In the genomic region with DNA sequence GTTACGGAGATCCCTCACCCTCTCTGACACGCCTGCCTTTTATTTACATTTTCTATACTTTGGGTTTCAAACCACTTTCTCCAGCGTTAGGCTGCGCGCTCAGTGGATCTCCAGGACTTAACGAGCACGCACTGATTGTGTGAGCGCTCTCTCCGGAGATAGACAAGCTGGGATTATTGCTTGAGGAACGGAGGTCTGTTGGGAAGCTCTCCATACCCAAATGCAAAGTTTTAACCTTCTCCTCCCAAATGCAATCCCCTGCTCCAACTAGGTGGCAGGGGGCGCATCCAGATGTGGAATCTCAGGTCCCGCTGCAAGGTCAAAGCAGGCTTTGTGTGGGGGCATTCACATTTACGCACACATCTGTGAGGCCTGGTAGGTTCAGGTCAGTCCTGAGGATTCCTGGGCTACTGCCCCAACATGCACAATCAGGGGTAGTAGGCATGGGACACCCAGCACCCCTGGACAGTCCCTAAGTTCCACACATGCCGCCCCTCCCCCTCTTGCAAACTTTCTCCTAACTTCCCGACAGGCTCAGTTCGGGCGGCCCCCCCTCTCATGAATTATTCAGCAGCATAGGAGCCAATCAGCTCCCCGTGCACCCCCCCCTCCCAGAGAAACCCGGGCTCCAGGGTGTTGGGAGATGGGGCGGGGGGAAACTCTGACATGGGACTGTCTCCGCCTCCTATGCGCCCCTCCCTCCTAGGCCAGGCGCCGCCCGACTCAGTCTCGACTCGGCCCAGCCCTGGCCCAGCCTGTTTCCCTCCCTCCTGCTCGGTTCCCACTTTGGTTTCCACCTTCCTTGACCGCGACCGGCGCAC, we compare ENCODE assay signal across 8 mouse cellular contexts. TPM values are rescaled to one million over a fixed set of nuclear protein-coding genes. Genes with fewer than 3 reads are reported as not detected.
DNase-seq lines count a peak whose midpoint lies in the region; ATAC-seq lines count a peak whose summit lies in the region.

A gene (plus strand): TSS at position 726 of the 821 bp plus-strand sequence.

- peak within 1 kb of the TSS; percentile 95 for H3K4me3 ChIP-seq in forebrain, embryonic 10.5 days
- H3K4me3 ChIP-seq in heart, embryonic 12.5 days, result peak within 1 kb of the TSS; percentile 83
- H3K4me3 ChIP-seq in kidney, embryonic 15.5 days (replicated peaks), result peak within 1 kb of the TSS; percentile 94
- peak within 1 kb of the TSS; percentile 66 for H3K4me3 ChIP-seq in liver, embryonic 11.5 days (ENCODE audit: low read depth, low read length)
- peak within 1 kb of the TSS; percentile 85 for H3K4me3 ChIP-seq in neural tube, embryonic 11.5 days (ENCODE audit: low read depth, low read length)

- H3K36me3 ChIP-seq in forebrain, embryonic 10.5 days (replicated peaks), result peaks cover 24% of the 10 kb centered on the region
- peaks cover 14% of the 10 kb centered on the region for H3K36me3 ChIP-seq in heart, embryonic 12.5 days
- H3K36me3 ChIP-seq in kidney, embryonic 15.5 days, result peaks cover 15% of the 10 kb centered on the region
- peaks cover 7% of the 10 kb centered on the region; the same call in 1 of the 2 replicates for H3K36me3 ChIP-seq in liver, embryonic 11.5 days (ENCODE audit: control insufficient read depth, insufficient read depth, low read length)
- H3K36me3 ChIP-seq in neural tube, embryonic 11.5 days (ENCODE audit: control insufficient read depth, insufficient read depth, low read length), result peaks cover 7% of the 10 kb centered on the region

- DNase-seq in 3134 (ENCODE audit: extremely low read depth, insufficient read length, low spot score), result peak; percentile 92
- peak; percentile 97 for DNase-seq in adrenal gland, adult 2 months
- DNase-seq in forebrain, embryonic 10.5 days (ENCODE audit: extremely low spot score, low spot score), result peak; percentile 94
- peak; percentile 83 for DNase-seq in liver, embryonic 11.5 days (ENCODE audit: low spot score)
- peak; percentile 93 for DNase-seq in neural tube, embryonic 11.5 days (ENCODE audit: low spot score)
- peak; percentile 15 for DNase-seq in thymus, postnatal 25 days

- H3K27ac ChIP-seq in forebrain, embryonic 10.5 days, result peak within 1 kb of the TSS; percentile 99
- peak within 1 kb of the TSS; percentile 95 for H3K27ac ChIP-seq in heart, embryonic 12.5 days (ENCODE audit: poor library complexity, severe bottlenecking)
- H3K27ac ChIP-seq in kidney, embryonic 15.5 days, result peak within 1 kb of the TSS; percentile 94
- H3K27ac ChIP-seq in liver, embryonic 11.5 days (ENCODE audit: low read depth, low read length), result peak within 1 kb of the TSS; percentile 84
- peak within 1 kb of the TSS; percentile 78 for H3K27ac ChIP-seq in neural tube, embryonic 11.5 days (ENCODE audit: low read depth, low read length)

- H3K27me3 ChIP-seq in forebrain, embryonic 10.5 days (ENCODE audit: poor library complexity, severe bottlenecking), result no peaks in the 10 kb centered on the region
- H3K27me3 ChIP-seq in heart, embryonic 12.5 days (replicated peaks), result no peaks in the 10 kb centered on the region
- no peaks in the 10 kb centered on the region for H3K27me3 ChIP-seq in kidney, embryonic 15.5 days
- H3K27me3 ChIP-seq in liver, embryonic 11.5 days (replicated peaks; ENCODE audit: control insufficient read depth, insufficient read depth, low read length), result peaks cover 49% of the 10 kb centered on the region
- H3K27me3 ChIP-seq in neural tube, embryonic 11.5 days (ENCODE audit: control insufficient read depth, insufficient read depth, low read length), result no peaks in the 10 kb centered on the region

- ATAC-seq in heart, embryonic 12.5 days (ENCODE audit: insufficient number of reproducible peaks, low FRiP score), result peak; percentile 92
- ATAC-seq in kidney, embryonic 15.5 days (replicated peaks; ENCODE audit: low FRiP score), result peak; percentile 97
- peak; percentile 85 for ATAC-seq in liver, embryonic 11.5 days (replicated peaks; ENCODE audit: low FRiP score)
- peak; percentile 90 for ATAC-seq in neural tube, embryonic 11.5 days (ENCODE audit: insufficient read depth, low FRiP score, low TSS enrichment)

- H3K9me3 ChIP-seq in forebrain, embryonic 10.5 days, result no peaks in the 10 kb centered on the region
- H3K9me3 ChIP-seq in heart, embryonic 12.5 days (replicated peaks), result no peaks in the 10 kb centered on the region
- H3K9me3 ChIP-seq in kidney, embryonic 15.5 days (replicated peaks), result no peaks in the 10 kb centered on the region
- H3K9me3 ChIP-seq in liver, embryonic 11.5 days (ENCODE audit: control insufficient read depth, low read length), result no peaks in the 10 kb centered on the region
- H3K9me3 ChIP-seq in neural tube, embryonic 11.5 days (ENCODE audit: control insufficient read depth, low read length), result no peaks in the 10 kb centered on the region

- peak within 1 kb of the TSS; percentile 94 for H3K4me2 ChIP-seq in heart, embryonic 12.5 days
- peak within 1 kb of the TSS; percentile 86 for H3K4me2 ChIP-seq in kidney, embryonic 15.5 days
- peak within 1 kb of the TSS; percentile 67 for H3K4me2 ChIP-seq in liver, embryonic 11.5 days
- peak within 1 kb of the TSS; percentile 92 for H3K4me2 ChIP-seq in neural tube, embryonic 11.5 days (ENCODE audit: low read depth)

- peaks cover 84% of the 10 kb centered on the region for H3K4me1 ChIP-seq in forebrain, embryonic 10.5 days
- H3K4me1 ChIP-seq in heart, embryonic 12.5 days (replicated peaks), result peaks cover 58% of the 10 kb centered on the region
- H3K4me1 ChIP-seq in kidney, embryonic 15.5 days, result peaks cover 73% of the 10 kb centered on the region
- peaks cover 15% of the 10 kb centered on the region for H3K4me1 ChIP-seq in liver, embryonic 11.5 days (replicated peaks; ENCODE audit: control insufficient read depth, insufficient read depth, low read length)
- peaks cover 26% of the 10 kb centered on the region for H3K4me1 ChIP-seq in neural tube, embryonic 11.5 days (ENCODE audit: control insufficient read depth, insufficient read depth, low read length)

- H3K9ac ChIP-seq in heart, embryonic 12.5 days, result peak within 1 kb of the TSS; percentile 96
- peak within 1 kb of the TSS; percentile 94 for H3K9ac ChIP-seq in kidney, embryonic 15.5 days
- H3K9ac ChIP-seq in liver, embryonic 11.5 days (ENCODE audit: low read depth, low read length), result peak within 1 kb of the TSS; percentile 77
- H3K9ac ChIP-seq in neural tube, embryonic 11.5 days (ENCODE audit: low read length), result peak within 1 kb of the TSS; percentile 94

- 2% methylated on average over 30 of the region's 32 CpGs for WGBS in forebrain, embryonic 10.5 days
- WGBS in heart, embryonic 12.5 days, result 2% methylated on average over 31 of the region's 32 CpGs
- WGBS in kidney, embryonic 15.5 days, result 1% methylated on average over 31 of the region's 32 CpGs
- WGBS in liver, embryonic 11.5 days, result 1% methylated on average over 31 of the region's 32 CpGs
- under 1% methylated on average over 31 of the region's 32 CpGs for WGBS in neural tube, embryonic 11.5 days

RNA-seq across cellular contexts. Expression of the gene that starts here (rescaled TPM):
- total RNA-seq in adrenal gland, adult 2 months (2021), result 10 to 100 TPM; 44.3 to 68.9 TPM
- 54.6 and 59.9 TPM in 2 replicates for polyA plus RNA-seq in adrenal gland, adult 2 months (2012; rRNA removed)
- polyA plus RNA-seq in forebrain, embryonic 10.5 days (2016; fragmentation: Nextera tagmentation; extraction: Ambion mirVana), result 31.9 and 33.5 TPM in 2 replicates
- 53.1 and 55.6 TPM in 2 replicates for polyA plus RNA-seq in heart, embryonic 12.5 days (2016; fragmentation: Nextera tagmentation; extraction: Ambion mirVana)
- polyA plus RNA-seq in kidney, embryonic 15.5 days (2015; fragmentation: Nextera tagmentation; extraction: Ambion mirVana), result 49.1 and 54.9 TPM in 2 replicates
- polyA plus RNA-seq in liver, embryonic 11.5 days (2014; fragmentation: Nextera tagmentation; extraction: Ambion mirVana), result 28.2 and 29.9 TPM in 2 replicates
- 33.5 and 33.6 TPM in 2 replicates for polyA plus RNA-seq in neural tube, embryonic 11.5 days (2014; fragmentation: Nextera tagmentation; extraction: Ambion mirVana)

Comparison
In these comparisons a context has a peak if more than half of its experiments do, and no peak if none do; other contexts are left out.
1. Peak in every context shown above with its lines: DNase-seq, ATAC-seq, H3K4me3 ChIP-seq and H3K27ac ChIP-seq.
2. DNase-seq: peak in every context shown above with its lines; median percentile 97 in adrenal gland, adult 2 months; 94 in forebrain, embryonic 10.5 days; 93 in neural tube, embryonic 11.5 days; 92 in 3134; 83 in liver, embryonic 11.5 days; 15 in thymus, postnatal 25 days.